Mouse (Mus musculus) inflammation-experienced regulatory T-cells, adult 6 months (primary cell): ENCODE results near the gene Smg6. TPM values are rescaled to one million over a fixed set of nuclear protein-coding genes. Genes with fewer than 3 reads are reported as not detected.
A peak's percentile ranks its signal among the peaks of the same experiment; 100 is the strongest.
"Not testable (repeated sequence)": the region's sequence is repeated elsewhere in the genome, so short reads cannot be mapped to it uniquely, and the experiment has no call there.

Experiments
- ATAC-seq: one replicate; pipeline ENCODE4 v1.8.0; 2017
- polyA plus RNA-seq, 3 experiments: library from polyadenylated mRNA; unstranded; fragments of 100-300 nt; shearing (Covaris generic); gene quantifications; one replicate each; pipeline ENCODE4 v1.2.1; 2017

Smg6 gene
- polyA plus RNA-seq, 3 experiments from 2014 or later = 16.3 to 22.0 (median 18.9) TPM

DNA sequence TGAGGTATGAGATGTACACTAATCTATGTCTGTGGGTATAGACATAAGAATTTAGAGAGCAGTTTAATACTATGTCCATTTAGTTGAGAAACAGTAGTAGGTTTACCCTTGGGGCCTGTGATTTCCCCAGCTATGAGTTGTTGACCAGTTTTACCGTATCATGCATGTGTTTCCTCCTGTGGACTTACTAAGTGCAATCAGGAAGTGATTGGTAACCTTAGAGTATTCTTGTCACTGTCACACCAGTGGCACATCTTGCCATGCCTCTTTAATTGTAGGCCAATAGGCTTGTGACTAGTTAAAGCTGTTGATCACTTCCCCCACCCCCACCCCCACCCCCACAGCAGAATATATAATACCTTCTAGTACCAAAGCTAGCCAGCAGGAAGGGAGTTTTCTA, 70.9 kb downstream of the Smg6 start:
- no peak for ATAC-seq

GRCm38 (mm10) chr11:75000869-75001653, 75.4 kb downstream of the Smg6 start:
- no peak for ATAC-seq

- ATAC-seq = no peak
Measured at GRCm38 (mm10) chr11:75008270-75008669, 82.6 kb downstream of the Smg6 start.

GRCm38 (mm10) chr11:75009537-75009936, 83.9 kb downstream of the Smg6 start:
- not testable (repeated sequence) for ATAC-seq

GRCm38 (mm10) chr11:75012997-75013694, 87.5 kb downstream of the Smg6 start:
- peak; percentile 90 for ATAC-seq

GRCm38 (mm10) chr11:75013764-75014695, 88.4 kb downstream of the Smg6 start:
- no peak for ATAC-seq

- ATAC-seq = no peak
Measured at GRCm38 (mm10) chr11:75014816-75015215, 89.2 kb downstream of the Smg6 start.

DNA sequence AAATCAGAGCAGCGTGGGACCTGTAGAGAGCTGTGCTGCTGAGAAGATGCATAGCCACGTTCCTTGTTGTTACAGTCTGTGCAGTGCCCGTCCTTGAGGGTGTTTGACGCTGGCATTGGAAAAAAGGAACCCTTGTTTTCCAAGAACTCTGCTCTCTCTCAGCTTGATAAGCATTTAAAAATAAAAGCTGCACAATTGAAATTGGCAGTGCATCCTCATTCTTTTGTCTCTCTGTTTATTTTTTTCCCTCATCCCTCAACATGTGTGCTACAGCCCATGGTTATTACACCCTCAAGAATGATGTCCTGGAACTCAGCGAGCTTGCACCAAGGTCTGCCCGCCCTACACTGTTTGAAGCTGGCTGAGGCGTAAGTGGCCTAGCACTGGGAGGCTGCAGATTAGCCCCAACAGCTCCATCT, 89.8 kb downstream of the Smg6 start:
- no peak for ATAC-seq

DNA sequence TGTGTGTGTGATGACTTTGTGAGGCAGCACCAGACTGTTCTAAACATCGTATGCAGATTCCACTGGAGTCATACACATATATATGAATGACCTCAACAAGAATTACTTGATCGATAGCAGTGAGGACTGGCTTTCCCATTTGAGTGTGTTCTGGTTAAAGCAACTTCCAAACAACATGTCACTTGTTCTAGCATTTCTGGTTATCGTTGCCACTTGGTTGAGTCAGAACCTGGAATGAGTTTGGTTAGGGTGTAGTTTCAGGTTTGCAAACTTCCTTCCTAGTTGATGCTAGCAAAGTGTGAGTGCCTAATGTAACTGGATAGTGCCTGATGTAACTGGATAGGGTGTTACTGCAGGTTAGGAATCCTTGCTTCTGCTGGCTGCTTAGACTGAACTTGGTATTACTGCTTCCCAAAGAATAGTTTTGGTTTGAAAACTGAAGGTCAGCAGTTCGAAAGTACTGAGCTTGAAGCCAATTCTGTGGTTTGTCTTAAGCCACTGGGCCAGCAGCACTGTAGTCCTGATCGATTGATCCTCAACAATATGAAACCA, 90.8 kb downstream of the Smg6 start:
- ATAC-seq = no peak

GRCm38 (mm10) chr11:75017831-75018230, 92.2 kb downstream of the Smg6 start:
- ATAC-seq = no peak

DNA sequence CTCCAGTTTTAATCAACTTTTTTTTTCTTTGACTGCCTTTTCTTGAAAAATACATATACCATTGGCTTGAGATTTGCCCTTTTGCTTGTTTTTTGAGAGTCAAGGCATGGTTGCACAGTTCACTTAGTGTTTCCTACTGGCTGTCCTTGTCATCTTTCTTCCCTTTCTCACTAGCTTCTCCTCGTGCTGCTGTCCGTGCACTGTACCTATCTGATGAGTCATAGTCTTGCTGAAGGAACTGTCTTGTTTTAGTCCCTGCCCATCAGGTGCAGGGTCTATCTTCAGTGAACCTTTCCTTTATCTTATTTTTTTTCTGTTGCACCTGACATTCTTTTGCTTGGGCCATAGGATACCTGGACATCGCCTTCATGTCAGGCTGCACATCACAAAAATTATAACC, 101.4 kb downstream of the Smg6 start:
- no peak for ATAC-seq

- no peak for ATAC-seq
Measured at GRCm38 (mm10) chr11:75027616-75028015, 102.0 kb downstream of the Smg6 start.

GRCm38 (mm10) chr11:75031251-75031650, 105.6 kb downstream of the Smg6 start:
- no peak for ATAC-seq

- ATAC-seq = no peak
Measured at GRCm38 (mm10) chr11:75032946-75033345, 107.3 kb downstream of the Smg6 start.

- ATAC-seq = no peak
Measured at GRCm38 (mm10) chr11:75033581-75034067, 108.0 kb downstream of the Smg6 start.

DNA sequence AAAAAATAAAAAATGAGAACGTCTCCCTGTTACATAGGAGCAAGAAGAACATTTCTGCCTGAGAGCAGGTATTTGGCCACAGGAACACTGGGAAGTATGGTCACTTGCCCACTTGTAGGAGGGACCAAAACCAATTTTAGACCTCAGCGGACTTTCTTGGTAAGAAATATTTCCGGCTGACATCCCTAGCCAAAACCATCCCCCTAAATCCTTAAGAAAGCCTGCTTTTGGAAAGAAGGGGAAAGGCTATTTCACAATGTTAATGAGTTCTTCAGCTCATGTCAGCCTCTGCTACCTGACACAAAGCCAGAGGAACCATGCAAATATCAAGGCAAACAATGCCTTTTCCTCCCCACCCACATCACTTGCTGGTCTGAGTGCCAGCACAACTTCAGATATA, 108.5 kb downstream of the Smg6 start:
- ATAC-seq = no peak

DNA sequence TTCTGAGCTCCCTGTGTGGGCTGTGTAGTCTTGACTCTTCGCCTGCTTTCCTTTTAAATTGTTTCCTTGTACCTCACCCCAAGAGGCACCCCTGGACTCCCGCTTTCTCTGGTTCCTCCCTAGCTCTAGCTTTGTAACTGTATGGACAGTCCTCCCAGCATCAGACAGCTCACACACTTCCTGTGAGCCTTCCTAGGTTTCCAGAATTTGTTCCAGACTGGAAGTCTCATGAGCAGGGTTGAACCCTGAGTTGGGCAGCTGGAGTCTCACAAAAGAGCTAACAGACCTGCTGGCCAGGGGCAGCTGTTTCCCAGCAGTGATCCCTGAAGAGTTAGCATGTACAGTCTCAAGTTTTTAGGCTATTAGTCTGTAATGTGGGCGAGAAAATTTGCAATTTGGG, 118.7 kb downstream of the Smg6 start:
- ATAC-seq = no peak

GRCm38 (mm10) chr11:75045822-75046221, 120.2 kb downstream of the Smg6 start:
- no peak for ATAC-seq

- no peak for ATAC-seq
Measured at GRCm38 (mm10) chr11:75046638-75047037, 121.0 kb downstream of the Smg6 start.

DNA sequence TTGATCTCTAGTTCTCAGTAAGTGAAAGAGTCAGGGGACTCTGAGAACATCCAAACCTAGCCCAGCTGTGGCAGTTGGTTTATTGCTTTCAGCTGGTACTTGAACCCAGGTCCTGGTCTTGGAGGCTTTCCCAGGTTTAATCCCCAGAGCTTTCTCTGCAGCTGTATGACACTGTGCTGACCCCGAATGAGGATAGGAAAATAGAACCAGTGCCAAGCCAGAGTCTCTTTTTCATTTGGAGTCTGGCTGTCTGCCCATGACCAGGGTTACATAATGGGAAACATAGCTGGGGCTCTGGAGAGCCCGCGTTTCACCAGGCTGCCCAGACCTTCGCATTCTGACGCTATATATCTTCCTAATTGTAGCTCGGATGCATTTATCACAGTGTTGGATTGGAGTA, 121.4 kb downstream of the Smg6 start:
- ATAC-seq = no peak

DNA sequence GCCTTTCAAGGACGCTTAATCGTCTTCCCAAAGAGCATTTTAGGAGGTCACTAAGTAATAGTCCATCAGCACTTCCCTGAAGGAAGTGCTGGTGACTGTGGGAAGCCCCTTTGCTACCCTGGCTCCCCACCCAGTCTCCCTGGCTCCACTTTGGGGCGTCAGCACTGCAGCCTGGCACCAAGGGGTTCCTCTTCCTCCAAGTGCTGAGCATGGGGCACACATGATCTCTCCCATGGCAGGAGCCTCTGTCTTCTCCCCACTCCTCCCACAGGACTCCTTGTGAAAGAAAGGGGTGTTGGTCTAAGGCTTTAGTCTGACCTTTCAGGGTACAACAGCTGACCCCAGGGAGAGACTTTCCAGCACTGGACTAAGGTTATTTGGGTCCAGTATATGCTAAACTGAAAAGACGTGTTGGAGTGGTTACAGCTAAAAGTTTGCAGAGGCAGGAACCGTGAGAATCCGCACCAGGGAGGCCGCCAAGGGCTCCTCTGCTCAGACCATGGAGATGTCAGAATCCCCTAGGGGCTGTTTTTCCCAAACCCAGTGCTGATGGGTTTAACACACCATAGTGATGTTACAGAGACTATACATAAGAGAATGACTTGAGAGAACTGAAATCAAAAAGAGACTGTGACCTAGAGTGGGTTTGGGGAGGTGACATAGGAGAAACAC, 122.2 kb downstream of the Smg6 start:
- no peak for ATAC-seq

DNA sequence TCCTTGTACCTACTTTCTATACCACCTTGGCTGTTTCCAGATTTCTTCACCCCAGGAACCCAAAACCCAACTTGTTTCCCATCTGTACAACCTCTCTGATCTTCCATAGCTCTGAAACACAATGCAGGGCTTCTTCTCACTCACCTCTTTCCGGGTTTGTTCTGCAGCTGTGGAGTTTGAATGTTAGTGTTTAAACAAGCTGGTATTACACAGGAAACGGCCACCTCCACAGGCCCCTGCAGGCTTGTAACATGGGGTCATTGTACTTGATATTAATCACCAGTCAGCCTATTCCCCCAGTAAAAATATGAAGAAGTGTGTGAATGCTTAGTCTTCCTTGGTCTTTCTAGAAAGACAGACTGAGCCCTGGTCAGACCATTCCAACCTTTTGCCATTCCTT, 123.5 kb downstream of the Smg6 start:
- no peak for ATAC-seq
